Mouse (Mus musculus) hindbrain, embryonic 14.5 days (tissue): ENCODE results near the gene Ddi2. TPM values are rescaled to one million over a fixed set of nuclear protein-coding genes. Genes with fewer than 3 reads are reported as not detected.
A peak's percentile ranks its signal among the peaks of the same experiment; 100 is the strongest.

Experiments
- ATAC-seq: fragments of 200-750 bp; cut with Nextera tagmentation; 2 replicates; pipeline ENCODE4 v1.8.0; 2017; ENCODE audit warnings: moderate number of reproducible peaks, mild to moderate bottlenecking, moderate TSS enrichment, moderate library complexity; ENCODE audit not compliant: low FRiP score
- DNase-seq: peaks from one replicate; pipeline ENCODE4 v3.0.0-alpha.2; 2015; ENCODE audit warnings: low spot score
- H3K27ac ChIP-seq: fragments of 300-500 bp; sonication (generic); 2 replicates; pipeline ENCODE4 v1.5.1; 2014; ENCODE audit warnings: mild to moderate bottlenecking, moderate library complexity
- H3K27me3 ChIP-seq: fragments of 300-500 bp; sonication (generic); 2 replicates; pipeline ENCODE4 v1.6.1; 2014; ENCODE audit warnings: mild to moderate bottlenecking, low read length, mixed read lengths; ENCODE audit not compliant: control insufficient read depth, insufficient read depth
- H3K36me3 ChIP-seq: fragments of 300-500 bp; sonication (generic); replicated peaks from 2 replicates; pipeline ENCODE4 v1.6.1; 2014; ENCODE audit not compliant: control insufficient read depth, insufficient read depth
- H3K4me1 ChIP-seq: fragments of 300-500 bp; sonication (generic); replicated peaks from 2 replicates; pipeline ENCODE4 v1.6.1; 2014; ENCODE audit warnings: antibody characterized with exemption, low read length, mixed read lengths; ENCODE audit not compliant: control insufficient read depth, insufficient read depth
- H3K4me2 ChIP-seq: fragments of 300-500 bp; sonication (generic); replicated peaks from 2 replicates; pipeline ENCODE4 v1.6.1; 2014; ENCODE audit warnings: mild to moderate bottlenecking, moderate library complexity
- H3K4me3 ChIP-seq: fragments of 300-500 bp; sonication (generic); replicated peaks from 2 replicates; pipeline ENCODE4 v1.5.1; 2014; ENCODE audit warnings: mild to moderate bottlenecking, low read length
- H3K9ac ChIP-seq: fragments of 300-500 bp; sonication (generic); 2 replicates; pipeline ENCODE4 v1.6.1; 2014
- H3K9me3 ChIP-seq: fragments of 300-500 bp; sonication (generic); 2 replicates; pipeline ENCODE4 v1.6.1; 2016; ENCODE audit warnings: low read length; ENCODE audit not compliant: control insufficient read depth
- WGBS: fragments of 180-500 bp; shearing (Covaris S2); extraction: QIAGEN DNeasy Blood & Tissue Kit; methylation state at CpG from one replicate; pipeline ENCODE4 v1.1.7; 2014; 5-methylcytosine and 5-hydroxymethylcytosine counted together
- polyA plus RNA-seq: library from polyadenylated mRNA; unstranded; fragments of >200 nt; fragmentation: Nextera tagmentation; extraction: Ambion mirVana; gene quantifications from 2 replicates; pipeline ENCODE4 v1.2.1, GENCODE M21; 2014

The Ddi2 gene
- polyA plus RNA-seq, 1 experiment from 2014 or later: 12.0 TPM

DNA sequence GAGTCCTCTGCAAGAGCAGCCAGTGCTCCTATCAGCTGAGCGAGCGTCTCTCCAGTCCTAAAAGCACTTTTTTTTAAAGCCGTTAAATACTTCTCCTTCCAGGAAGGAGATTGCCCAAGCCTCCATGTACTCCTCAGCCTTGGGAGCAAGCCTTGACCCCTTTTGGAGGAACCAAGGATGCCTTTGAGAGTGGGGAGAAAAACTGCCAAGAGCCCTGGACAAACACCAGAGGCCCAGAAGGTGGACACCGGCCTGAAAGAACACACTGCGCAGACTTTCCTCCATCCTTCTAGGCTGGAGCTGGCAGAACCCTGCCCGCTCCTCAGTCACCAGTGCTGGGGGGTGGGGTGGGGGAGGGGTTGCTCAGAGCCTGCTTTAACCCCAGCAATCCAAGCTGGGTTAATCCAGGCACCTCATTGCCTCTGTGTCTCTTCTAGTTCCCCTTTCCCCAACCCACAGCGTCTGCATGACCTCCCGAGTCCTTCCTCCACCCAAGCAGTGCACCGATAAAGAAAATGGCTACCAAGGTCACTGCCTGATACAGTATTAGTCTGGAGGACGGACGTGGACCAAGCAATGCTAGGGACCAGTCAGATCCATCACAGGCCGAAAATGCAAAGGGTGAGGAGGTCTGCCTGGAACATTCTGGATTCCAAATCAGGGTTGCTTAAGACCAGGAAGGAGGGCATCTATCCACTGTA, 67.2 kb downstream of the Ddi2 start:
- no peak for DNase-seq
- Histone ChIP-seq H3K9ac (no peak overlapping the region), H3K36me3 (peaks cover 30% of the 10 kb centered on the region), H3K27me3 (no peaks in the 10 kb centered on the region), H3K4me3 (no peak overlapping the region), H3K9me3 (no peaks in the 10 kb centered on the region), H3K27ac (no peak overlapping the region), H3K4me1 (0 out of 2 replicates have a peak, but pooled peaks cover 3% of the 10 kb centered on the region), H3K4me2 (no peak overlapping the region)
- ATAC-seq: no peak
- 90% methylated on average over 12 of the region's 12 CpGs for WGBS

GRCm38 (mm10) chr4:141654509-141654908, 68.7 kb downstream of the Ddi2 start:
- 0 out of 2 replicates have a peak, but pooled peaks cover 3% of the 10 kb centered on the region for H3K4me1 ChIP-seq
- no peak overlapping the region for H3K4me3 ChIP-seq
- H3K4me2 ChIP-seq: no peak overlapping the region
- H3K36me3 ChIP-seq: peaks cover 17% of the 10 kb centered on the region
- no peaks in the 10 kb centered on the region for H3K27me3 ChIP-seq
- 86% methylated on average over 6 of the region's 6 CpGs for WGBS
- ATAC-seq (no peak), DNase-seq (no peak)
- H3K9me3 ChIP-seq: no peaks in the 10 kb centered on the region
- no peak overlapping the region for H3K9ac ChIP-seq
- peak overlapping the region; percentile 43; the same call in 1 of the 2 replicates for H3K27ac ChIP-seq

- WGBS: 83% methylated on average over 13 of the region's 13 CpGs
- H3K27ac ChIP-seq: peak overlapping the region; percentile 43; the same call in 1 of the 2 replicates
- no peak overlapping the region for H3K9ac ChIP-seq
- peaks cover 17% of the 10 kb centered on the region for H3K36me3 ChIP-seq
- H3K4me1 ChIP-seq: peaks cover 3% of the 10 kb centered on the region; the same call in 1 of the 2 replicates
- DNase-seq (no peak), ATAC-seq (no peak)
- no peak overlapping the region for H3K4me3 ChIP-seq
- H3K27me3 ChIP-seq: no peaks in the 10 kb centered on the region
- H3K4me2 ChIP-seq: no peak overlapping the region
- H3K9me3 ChIP-seq: no peaks in the 10 kb centered on the region
Observed at GRCm38 (mm10) chr4:141653813-141654212, 69.4 kb downstream of the Ddi2 start.

- H3K36me3 ChIP-seq: peaks cover 17% of the 10 kb centered on the region
- H3K4me2 ChIP-seq: no peak overlapping the region
- no peaks in the 10 kb centered on the region for H3K27me3 ChIP-seq
- H3K9me3 ChIP-seq: no peaks in the 10 kb centered on the region
- DNase-seq (no peak), ATAC-seq (no peak)
- no peak overlapping the region for H3K4me3 ChIP-seq
- WGBS: 92% methylated on average over 8 of the region's 8 CpGs
- no peak overlapping the region for H3K9ac ChIP-seq
- H3K27ac ChIP-seq: no peak overlapping the region
- peaks cover 3% of the 10 kb centered on the region; the same call in 1 of the 2 replicates for H3K4me1 ChIP-seq
Observed at GRCm38 (mm10) chr4:141653044-141653443, 70.2 kb downstream of the Ddi2 start.

- ATAC-seq: no peak
- no peak overlapping the region for H3K27ac ChIP-seq
- WGBS: 84% methylated on average over 10 of the region's 10 CpGs
- DNase-seq: no peak
- H3K4me1 ChIP-seq: peaks cover 3% of the 10 kb centered on the region; the same call in 1 of the 2 replicates
- H3K27me3 ChIP-seq: no peaks in the 10 kb centered on the region
- H3K9ac ChIP-seq: no peak overlapping the region
- no peak overlapping the region for H3K4me3 ChIP-seq
- H3K36me3 ChIP-seq: peaks cover 17% of the 10 kb centered on the region
- H3K4me2 ChIP-seq: no peak overlapping the region
- H3K9me3 ChIP-seq: no peaks in the 10 kb centered on the region
Observed at GRCm38 (mm10) chr4:141651944-141652343, 71.3 kb downstream of the Ddi2 start.

GRCm38 (mm10) chr4:141651286-141651685, 71.9 kb downstream of the Ddi2 start:
- no peak for ATAC-seq
- no peaks in the 10 kb centered on the region for H3K27me3 ChIP-seq
- WGBS: 84% methylated on average over 6 of the region's 6 CpGs

GRCm38 (mm10) chr4:141649244-141649643, 74.0 kb downstream of the Ddi2 start:
- Histone ChIP-seq H3K27me3 (no peaks in the 10 kb centered on the region), H3K27ac (0 out of 2 replicates have a peak overlapping the region, but pooled peaks have one; percentile 43), H3K36me3 (peaks cover 12% of the 10 kb centered on the region), H3K4me1 (peaks cover 6% of the 10 kb centered on the region), H3K9ac (no peak overlapping the region), H3K4me2 (no peak overlapping the region), H3K4me3 (no peak overlapping the region), H3K9me3 (no peaks in the 10 kb centered on the region)
- ATAC-seq (no peak), DNase-seq (peak; percentile 35)
- 64% methylated on average over 6 of the region's 6 CpGs for WGBS

More at GRCm38 (mm10) chr4:141651286-141651685, 71.9 kb downstream of the Ddi2 start:
- DNase-seq: no peak
- Histone ChIP-seq H3K4me1 (peaks cover 3% of the 10 kb centered on the region; the same call in 1 of the 2 replicates), H3K9me3 (no peaks in the 10 kb centered on the region), H3K4me2 (no peak overlapping the region), H3K36me3 (peaks cover 15% of the 10 kb centered on the region), H3K9ac (no peak overlapping the region), H3K27ac (no peak overlapping the region; the same call in 1 of the 2 replicates), H3K4me3 (no peak overlapping the region)

DNA sequence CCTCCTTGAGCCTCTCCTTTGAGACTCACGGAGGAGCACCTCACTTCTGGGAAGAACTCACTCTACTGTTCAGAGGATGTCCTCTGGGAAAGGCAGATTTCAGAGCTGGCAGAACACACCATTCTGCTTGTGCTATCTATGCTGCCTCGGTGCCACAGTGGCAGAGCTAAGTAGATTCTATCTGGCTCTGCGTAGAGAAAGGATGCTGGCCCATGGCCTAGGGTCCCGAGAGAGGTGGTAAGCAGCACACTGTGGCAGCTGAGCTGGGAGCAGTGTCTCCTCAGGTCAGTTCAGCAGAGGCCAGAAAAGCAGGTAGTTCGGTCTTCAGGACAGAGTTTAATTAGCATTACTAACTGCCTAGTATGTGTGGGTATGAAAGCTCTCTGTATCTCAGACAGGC, 75.0 kb downstream of the Ddi2 start:
- no peaks in the 10 kb centered on the region for H3K9me3 ChIP-seq
- H3K4me3 ChIP-seq: no peak overlapping the region
- ATAC-seq (no peak), DNase-seq (no peak)
- H3K4me1 ChIP-seq: peaks cover 15% of the 10 kb centered on the region
- H3K9ac ChIP-seq: no peak overlapping the region
- H3K27me3 ChIP-seq: no peaks in the 10 kb centered on the region
- WGBS: 87% methylated on average over 5 of the region's 5 CpGs
- H3K27ac ChIP-seq: no peak overlapping the region
- H3K36me3 ChIP-seq: peaks cover 3% of the 10 kb centered on the region
- no peak overlapping the region for H3K4me2 ChIP-seq

DNA sequence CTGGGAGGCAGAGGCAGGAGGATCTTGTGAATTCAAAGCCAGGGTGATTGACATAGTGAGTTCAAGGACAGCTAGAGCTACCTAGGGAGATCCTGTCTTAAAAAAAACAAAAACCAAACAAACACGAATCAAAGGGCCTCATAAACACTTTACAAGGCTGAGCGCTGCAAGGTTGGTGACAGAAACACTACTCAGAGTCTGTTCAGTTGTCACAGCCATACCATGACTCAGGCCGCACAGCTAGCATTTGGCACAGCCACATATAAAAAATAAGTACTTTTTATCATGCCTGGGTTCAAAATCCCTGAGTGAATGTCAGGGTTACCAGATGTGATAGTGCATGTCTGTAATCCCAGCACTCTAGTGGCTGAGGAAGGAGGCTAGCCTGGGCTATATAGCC, 76.0 kb downstream of the Ddi2 start:
- no peak overlapping the region for H3K9ac ChIP-seq
- H3K4me2 ChIP-seq: no peak overlapping the region
- H3K27me3 ChIP-seq: no peaks in the 10 kb centered on the region
- 93% methylated on average over 3 of the region's 3 CpGs for WGBS
- H3K4me3 ChIP-seq: no peak overlapping the region
- H3K27ac ChIP-seq: no peak overlapping the region
- no peak for DNase-seq
- H3K4me1 ChIP-seq: peaks cover 15% of the 10 kb centered on the region
- no peaks in the 10 kb centered on the region for H3K9me3 ChIP-seq
- no peak for ATAC-seq
- H3K36me3 ChIP-seq: peaks cover 9% of the 10 kb centered on the region
